Mouse (Mus musculus): ENCODE measurements at regions not wholly inside any gene's neighbourhood (a gene's known extent, or its start where the extent isn't known, plus 50 kb on each side); places are given as distances from the start of the nearest gene placed in this dataset.

- no peak overlapping the region for H3K27ac ChIP-seq (ENCODE audit: low read length)
- H3K27me3 ChIP-seq (ENCODE audit: insufficient read depth, low read length): no peaks in the 10 kb centered on the region
- 80% methylated on average over 2 of the region's 2 CpGs for WGBS
- no peak for ATAC-seq (ENCODE audit: low FRiP score, low TSS enrichment)
- H3K4me1 ChIP-seq (ENCODE audit: insufficient read depth, low read length): peaks cover 11% of the 10 kb centered on the region
- H3K9ac ChIP-seq (replicated peaks; ENCODE audit: low read length): no peak overlapping the region
- H3K36me3 ChIP-seq (ENCODE audit: insufficient read depth, low read length): no peaks in the 10 kb centered on the region
- H3K4me3 ChIP-seq (ENCODE audit: low read length): no peak overlapping the region
- no peak overlapping the region for H3K4me2 ChIP-seq (replicated peaks; ENCODE audit: low read depth, low read length)
- H3K9me3 ChIP-seq (ENCODE audit: low read length): no peaks in the 10 kb centered on the region
Observed at GRCm38 (mm10) chr11:22693984-22694383, 166.8 kb downstream of the B3gnt2 start.

GRCm38 (mm10) chr11:22694829-22695228 lies 165.9 kb downstream of the B3gnt2 start:
- H3K36me3 ChIP-seq (ENCODE audit: insufficient read depth, low read length): no peaks in the 10 kb centered on the region
- H3K9ac ChIP-seq (replicated peaks; ENCODE audit: low read length): no peak overlapping the region
- H3K27ac ChIP-seq (ENCODE audit: low read length): 0 out of 2 replicates have a peak overlapping the region, but pooled peaks have one; percentile 28
- 62% methylated on average over 5 of the region's 5 CpGs for WGBS
- no peaks in the 10 kb centered on the region for H3K9me3 ChIP-seq (ENCODE audit: low read length)
- H3K4me3 ChIP-seq (ENCODE audit: low read length): no peak overlapping the region
- H3K4me2 ChIP-seq (replicated peaks; ENCODE audit: low read depth, low read length): no peak overlapping the region
- H3K27me3 ChIP-seq (ENCODE audit: insufficient read depth, low read length): no peaks in the 10 kb centered on the region
- no peak for ATAC-seq (ENCODE audit: low FRiP score, low TSS enrichment)
- peaks cover 11% of the 10 kb centered on the region for H3K4me1 ChIP-seq (ENCODE audit: insufficient read depth, low read length)

DNA sequence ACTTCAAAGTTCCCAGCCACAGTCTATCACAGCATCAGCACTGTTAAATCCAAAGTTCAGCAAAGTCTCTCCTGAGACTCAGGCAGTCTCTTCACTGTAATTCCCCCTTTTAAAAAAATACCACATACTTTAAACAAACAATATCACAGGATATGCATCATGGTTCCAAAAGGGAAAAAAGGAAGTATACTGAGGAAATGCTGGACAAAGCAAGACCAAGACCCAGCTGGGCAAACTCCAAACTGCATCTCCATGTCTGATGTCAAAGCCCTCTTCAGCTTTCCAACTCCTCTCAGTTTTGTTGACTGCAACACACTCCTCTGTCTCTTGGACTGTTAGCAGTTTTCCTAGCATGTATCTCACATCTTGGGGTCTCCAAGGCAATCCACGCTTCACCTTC lies 165.5 kb downstream of the B3gnt2 start:
- WGBS: 89% methylated on average over 1 of the region's 1 CpGs
- no peaks in the 10 kb centered on the region for H3K27me3 ChIP-seq (ENCODE audit: insufficient read depth, low read length)
- H3K9ac ChIP-seq (replicated peaks; ENCODE audit: low read length): no peak overlapping the region
- H3K27ac ChIP-seq (ENCODE audit: low read length): no peak overlapping the region
- H3K4me3 ChIP-seq (ENCODE audit: low read length): no peak overlapping the region
- no peaks in the 10 kb centered on the region for H3K9me3 ChIP-seq (ENCODE audit: low read length)
- H3K4me1 ChIP-seq (ENCODE audit: insufficient read depth, low read length): peaks cover 11% of the 10 kb centered on the region
- no peaks in the 10 kb centered on the region for H3K36me3 ChIP-seq (ENCODE audit: insufficient read depth, low read length)
- ATAC-seq (ENCODE audit: low FRiP score, low TSS enrichment): no peak
- no peak overlapping the region for H3K4me2 ChIP-seq (replicated peaks; ENCODE audit: low read depth, low read length)

GRCm38 (mm10) chr11:22698057-22698941 lies 162.5 kb downstream of the B3gnt2 start:
- Histone ChIP-seq H3K9ac (replicated peaks; ENCODE audit: low read length) (no peak overlapping the region), H3K27ac (ENCODE audit: low read length) (no peak overlapping the region), H3K9me3 (ENCODE audit: low read length) (no peaks in the 10 kb centered on the region), H3K27me3 (ENCODE audit: insufficient read depth, low read length) (no peaks in the 10 kb centered on the region), H3K4me2 (replicated peaks; ENCODE audit: low read depth, low read length) (no peak overlapping the region), H3K4me1 (ENCODE audit: insufficient read depth, low read length) (peaks cover 11% of the 10 kb centered on the region; the same call in 1 of the 2 replicates), H3K4me3 (ENCODE audit: low read length) (no peak overlapping the region), H3K36me3 (ENCODE audit: insufficient read depth, low read length) (no peaks in the 10 kb centered on the region)
- ATAC-seq (ENCODE audit: low FRiP score, low TSS enrichment): peak; percentile 89
- WGBS: 56% methylated on average over 5 of the region's 5 CpGs

DNA sequence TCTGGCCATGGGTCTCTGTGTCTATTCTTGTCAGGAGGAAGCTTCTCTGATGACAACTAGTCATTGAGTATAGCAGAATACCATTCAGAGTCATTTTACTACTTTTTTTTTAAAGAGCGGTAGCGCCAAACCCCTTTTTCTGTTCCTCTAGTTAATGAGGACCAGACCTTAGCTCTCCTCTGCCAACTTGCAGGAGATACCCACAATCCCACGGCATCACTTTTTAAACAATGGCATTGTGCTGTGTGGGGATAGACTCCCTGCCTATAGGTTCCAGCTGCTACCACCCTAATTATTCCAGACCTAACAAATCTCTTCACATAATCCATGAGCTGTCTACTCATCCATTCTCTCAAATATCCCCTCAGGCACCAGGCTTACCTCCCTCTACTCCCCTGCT lies 154.7 kb downstream of the B3gnt2 start:
- ATAC-seq (ENCODE audit: low FRiP score, low TSS enrichment): no peak
- no peaks in the 10 kb centered on the region for H3K36me3 ChIP-seq (ENCODE audit: insufficient read depth, low read length)
- H3K9me3 ChIP-seq (ENCODE audit: low read length): no peaks in the 10 kb centered on the region
- H3K9ac ChIP-seq (replicated peaks; ENCODE audit: low read length): no peak overlapping the region
- no peaks in the 10 kb centered on the region for H3K27me3 ChIP-seq (ENCODE audit: insufficient read depth, low read length)
- no peaks in the 10 kb centered on the region for H3K4me1 ChIP-seq (ENCODE audit: insufficient read depth, low read length)
- H3K4me2 ChIP-seq (replicated peaks; ENCODE audit: low read depth, low read length): no peak overlapping the region
- H3K4me3 ChIP-seq (ENCODE audit: low read length): no peak overlapping the region
- WGBS: 94% methylated on average over 3 of the region's 3 CpGs
- no peak overlapping the region for H3K27ac ChIP-seq (ENCODE audit: low read length)

Measured in kidney, embryonic 16.5 days (tissue).